Mouse (Mus musculus): Measurements from ENCODE around the gene Nlk.
A peak's percentile ranks its signal among the peaks of the same experiment; 100 is the strongest.
"Not testable (repeated sequence)": the region's sequence is repeated elsewhere in the genome, so short reads cannot be mapped to it uniquely, and the experiment has no call there.

The Nlk gene

DNA sequence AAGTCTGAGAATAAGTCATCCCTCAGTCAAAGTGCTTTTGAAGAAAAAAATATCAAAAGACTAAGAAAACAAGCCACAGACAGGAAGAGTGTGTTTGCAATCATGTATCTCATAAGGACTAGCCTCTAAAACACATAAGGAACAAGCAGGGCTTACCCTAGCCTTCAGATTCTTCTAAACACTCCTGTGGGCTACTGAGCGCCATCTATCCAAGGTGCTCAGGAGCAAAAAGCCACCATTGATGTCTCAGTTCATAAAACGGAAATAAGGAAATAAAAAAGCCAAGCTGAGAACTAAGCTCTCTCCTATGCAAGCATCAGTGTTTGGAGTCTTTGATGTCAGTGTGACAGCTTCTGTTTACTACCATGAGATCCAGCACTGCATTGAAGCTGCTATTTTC is 18.4 kb downstream of the Nlk start:
- no peak for DNase-seq

DNA sequence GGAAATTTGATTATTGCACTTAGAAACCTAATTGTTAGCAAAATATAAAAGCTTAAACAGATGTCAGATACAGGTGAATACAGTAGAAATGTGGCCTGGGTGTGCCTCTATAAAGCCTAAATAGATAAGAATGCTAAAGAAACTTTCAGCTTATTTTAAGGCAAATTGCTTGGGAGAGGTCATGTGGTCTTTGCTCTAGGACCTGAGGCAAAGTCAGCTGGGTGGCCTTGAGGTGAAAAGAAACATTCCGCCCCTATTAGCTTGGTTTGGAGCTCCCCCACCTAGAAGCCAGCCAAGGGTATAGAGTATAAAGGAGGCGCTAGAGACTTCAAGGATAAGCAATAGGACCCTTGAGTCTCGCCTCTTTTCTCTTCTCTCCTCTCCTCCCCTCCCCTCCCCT is 28.5 kb downstream of the Nlk start:
- no peak for DNase-seq

DNA sequence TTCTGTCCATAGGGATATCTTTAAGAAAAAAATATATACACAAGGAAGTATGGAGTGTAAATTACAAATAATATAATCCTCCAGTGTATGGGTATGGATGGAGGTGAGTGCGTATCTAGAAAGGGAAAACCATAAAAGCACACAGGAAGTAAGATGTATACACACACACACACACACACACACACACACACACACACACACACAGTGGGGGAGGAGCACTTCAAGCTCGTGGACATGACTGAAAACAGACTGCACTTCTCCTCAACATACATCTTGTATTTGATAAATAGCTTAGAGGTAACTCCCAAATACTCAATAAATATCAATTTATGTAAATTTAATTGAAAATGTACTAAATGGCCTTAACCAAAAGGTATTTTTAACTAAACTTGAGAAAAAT is 32.3 kb downstream of the Nlk start:
- DNase-seq = no peak

DNA sequence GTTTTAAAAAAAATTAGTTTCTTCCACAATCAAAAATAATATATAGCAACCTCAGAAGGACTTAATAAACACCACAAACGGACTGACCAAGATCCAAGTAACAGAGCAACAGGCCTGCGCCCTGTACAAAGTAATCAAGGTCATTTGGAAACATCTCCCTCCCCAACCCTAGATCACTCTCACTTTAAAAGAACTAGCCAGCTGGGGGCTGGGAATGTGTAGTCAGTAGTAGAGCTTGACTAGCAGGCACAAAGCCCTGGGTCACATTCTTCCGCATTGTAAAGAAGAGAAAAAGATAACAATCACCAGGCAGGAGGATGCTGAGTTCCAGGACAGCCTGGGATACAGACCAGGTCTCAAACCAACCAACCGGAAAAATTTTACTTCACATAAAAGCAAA is 33.3 kb downstream of the Nlk start:
- DNase-seq = no peak

DNA sequence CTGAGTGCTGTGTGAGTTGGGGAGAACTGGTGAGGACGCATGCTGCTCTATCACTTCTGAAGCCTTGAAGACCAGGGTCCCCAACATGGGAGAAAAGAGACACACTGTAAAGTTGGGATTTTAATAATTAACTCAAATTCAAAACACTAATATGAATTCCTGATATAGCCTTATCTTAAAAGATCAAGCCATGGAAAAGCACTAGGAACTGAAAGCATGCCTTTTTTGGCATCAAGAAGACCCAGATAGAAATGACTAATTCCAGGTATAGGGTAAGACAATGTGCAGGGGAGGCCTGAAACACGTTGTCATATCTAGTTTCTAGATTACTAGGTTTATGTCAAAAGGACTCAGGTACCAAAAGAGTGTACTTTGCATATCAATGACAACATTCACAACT is 48.0 kb downstream of the Nlk start:
- no peak for DNase-seq

DNA sequence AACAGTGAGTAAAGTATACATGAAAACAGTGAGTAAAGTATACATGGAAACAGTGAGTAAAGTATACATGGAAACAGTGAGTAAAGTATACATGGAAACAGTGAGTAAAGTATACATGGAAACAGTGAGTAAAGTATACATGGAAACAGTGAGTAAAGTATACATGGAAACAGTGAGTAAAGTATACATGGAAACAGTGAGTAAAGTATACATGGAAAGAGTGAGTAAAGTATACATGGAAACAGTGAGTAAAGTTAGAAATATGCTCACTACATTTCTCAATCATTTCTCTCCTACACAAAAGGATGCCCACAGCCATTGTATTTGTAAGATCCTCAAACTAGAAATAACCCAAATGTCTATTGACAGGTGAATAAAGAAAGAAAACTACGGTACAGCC is 48.8 kb downstream of the Nlk start:
- DNase-seq = not testable (repeated sequence)

DNA sequence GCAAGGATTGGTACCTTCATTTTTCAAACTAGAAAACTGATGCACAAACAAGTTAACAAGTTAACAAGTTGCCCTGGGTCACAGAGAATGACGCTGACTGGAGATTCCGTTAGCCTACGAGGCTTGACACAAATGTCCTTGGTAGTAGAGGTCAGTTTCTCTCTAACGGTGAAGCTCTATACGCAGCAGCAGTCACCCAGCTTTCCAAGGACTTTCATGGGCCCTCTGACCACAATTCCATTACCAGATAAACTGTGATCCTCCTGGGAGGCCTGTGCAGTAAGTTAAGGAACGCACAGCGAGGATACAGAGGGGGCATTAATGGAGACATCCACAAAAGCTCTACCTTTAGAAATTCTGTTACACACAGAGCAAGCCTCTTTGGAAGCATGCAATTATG is 53.4 kb downstream of the Nlk start:
- no peak for DNase-seq

DNA sequence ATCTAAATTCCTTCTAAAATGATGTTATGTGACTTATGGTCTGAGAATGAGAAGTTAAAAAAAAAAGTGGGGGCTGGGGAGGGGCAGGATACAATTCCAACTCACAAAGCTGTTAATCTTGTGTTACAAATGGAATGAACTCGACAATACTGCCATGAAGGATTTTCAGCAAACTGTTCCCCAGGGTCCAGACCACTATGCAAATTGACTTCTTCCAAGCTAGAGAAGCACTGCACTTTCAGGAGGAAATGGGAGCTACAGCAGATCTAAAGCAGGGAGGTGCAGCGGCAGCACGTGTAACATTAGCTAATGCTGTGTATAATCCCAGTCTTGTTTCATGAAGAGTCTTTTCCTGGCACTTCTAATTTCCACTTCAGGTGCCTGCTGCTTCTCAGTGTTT is 55.0 kb downstream of the Nlk start:
- DNase-seq = no peak

DNA sequence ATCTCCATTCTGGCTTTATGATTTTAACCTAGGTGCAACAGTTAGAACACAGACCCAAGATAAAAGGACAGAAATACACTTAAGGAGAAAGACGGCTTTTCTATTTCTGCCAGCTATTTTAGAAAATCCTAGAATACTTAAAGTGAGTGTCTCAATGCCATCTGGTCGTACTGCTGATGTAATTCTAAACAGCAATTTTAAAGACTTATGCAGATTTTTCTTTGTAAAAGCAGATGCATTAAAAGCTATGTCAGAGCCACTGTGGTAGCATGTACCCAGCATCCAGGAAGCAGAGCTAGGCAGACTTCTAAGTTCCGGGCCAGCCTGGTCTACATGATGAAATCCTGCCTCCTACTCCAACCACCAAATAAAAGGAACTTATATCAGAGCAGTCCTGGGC is 56.1 kb downstream of the Nlk start:
- DNase-seq = no peak

DNA sequence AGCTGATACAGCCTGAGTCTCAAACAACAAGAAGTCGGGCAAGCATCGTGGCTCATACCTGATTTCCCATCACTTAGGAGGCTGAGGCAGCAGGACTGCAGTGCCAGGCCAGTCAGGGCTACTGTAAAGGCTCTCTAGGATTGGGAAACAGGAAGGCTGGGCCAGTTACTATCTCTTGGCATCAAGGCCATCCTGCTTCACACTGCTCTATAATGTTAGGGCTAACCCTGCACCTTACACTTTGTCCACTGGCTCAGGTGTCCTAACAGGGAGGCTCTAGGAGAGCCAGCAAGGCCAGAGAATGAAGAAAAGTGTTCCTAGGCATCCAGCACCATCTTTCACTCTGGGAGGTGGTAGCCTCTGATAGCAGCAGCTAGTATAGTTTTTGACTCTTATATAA is 64.4 kb downstream of the Nlk start:
- no peak for DNase-seq

DNA sequence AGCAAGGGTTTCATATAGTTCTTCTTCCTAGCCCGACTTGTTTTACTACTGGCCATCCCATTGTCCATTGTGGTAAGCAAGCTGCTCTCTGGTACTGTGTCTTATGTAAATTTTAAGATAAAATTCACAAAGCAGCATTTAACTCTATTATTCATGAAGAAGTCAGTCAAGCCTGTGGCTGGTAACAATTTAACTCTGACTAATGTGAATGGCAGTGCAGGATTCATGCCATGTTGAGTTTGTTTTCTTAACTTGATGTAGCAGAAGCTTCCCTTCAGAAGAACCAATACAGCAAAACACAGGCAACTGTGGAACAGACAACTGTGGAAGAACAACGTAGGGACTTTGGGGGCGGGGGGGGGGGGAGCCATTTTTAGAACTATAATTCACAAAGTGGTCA is 68.3 kb downstream of the Nlk start:
- DNase-seq = no peak

DNA sequence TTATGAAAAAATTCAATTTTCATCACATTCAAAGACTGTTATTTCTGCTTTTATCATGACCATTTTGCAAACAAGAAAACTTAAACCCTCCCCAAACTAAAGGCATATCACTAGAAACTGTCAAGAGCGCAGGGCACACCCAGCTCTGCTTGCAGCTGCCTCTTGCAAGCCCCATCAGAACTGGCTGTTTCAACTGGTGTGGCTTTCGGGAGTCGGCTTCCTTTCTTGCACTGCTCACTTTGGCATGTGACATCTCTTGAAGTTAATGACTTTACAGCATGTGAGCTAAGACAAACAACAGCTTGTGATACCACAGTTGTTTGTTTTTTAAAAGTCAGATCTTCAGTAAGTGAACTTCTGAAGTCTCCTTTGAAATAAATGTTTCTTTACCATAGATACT is 72.8 kb downstream of the Nlk start:
- peak; percentile 20 to 71 for DNase-seq

DNA sequence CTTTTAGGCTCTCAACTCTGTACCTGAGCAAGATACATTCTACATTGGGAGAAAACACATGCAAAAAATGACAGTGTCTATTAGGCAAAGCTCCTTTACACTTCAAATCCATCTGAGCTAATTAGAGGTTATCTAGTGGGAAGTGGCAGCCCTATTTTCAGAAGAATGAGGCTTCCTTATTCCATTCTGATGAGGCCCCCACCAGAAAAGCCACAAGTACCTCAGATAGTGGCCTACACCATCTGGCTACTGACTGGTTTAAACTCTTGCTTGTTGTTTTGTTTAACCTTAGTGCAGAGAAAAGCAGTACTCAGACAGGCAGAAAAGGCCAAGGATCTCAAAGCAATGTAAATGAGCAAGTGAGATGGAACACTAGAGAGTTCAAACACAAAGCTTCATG is 75.2 kb downstream of the Nlk start:
- DNase-seq = no peak

DNA sequence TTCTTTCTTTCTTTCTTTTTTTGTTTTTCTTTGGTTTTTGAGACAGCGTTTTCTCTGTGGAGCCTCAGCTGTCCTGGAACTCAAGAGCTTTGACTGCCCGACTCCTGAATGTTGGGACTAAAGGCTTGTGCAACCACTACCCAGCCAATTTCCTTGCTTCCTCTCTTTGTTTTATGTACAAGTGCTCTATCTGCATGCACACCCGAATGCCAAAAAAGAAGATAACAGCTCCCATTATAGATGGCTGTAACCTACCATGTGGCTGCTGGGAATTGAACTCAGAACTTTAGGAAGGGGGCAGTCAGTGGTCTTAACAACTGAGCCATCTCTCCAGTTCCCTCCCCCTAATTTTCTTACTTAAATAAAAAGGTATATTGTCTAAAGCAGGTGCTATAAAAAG is 77.0 kb downstream of the Nlk start:
- no peak for DNase-seq

DNA sequence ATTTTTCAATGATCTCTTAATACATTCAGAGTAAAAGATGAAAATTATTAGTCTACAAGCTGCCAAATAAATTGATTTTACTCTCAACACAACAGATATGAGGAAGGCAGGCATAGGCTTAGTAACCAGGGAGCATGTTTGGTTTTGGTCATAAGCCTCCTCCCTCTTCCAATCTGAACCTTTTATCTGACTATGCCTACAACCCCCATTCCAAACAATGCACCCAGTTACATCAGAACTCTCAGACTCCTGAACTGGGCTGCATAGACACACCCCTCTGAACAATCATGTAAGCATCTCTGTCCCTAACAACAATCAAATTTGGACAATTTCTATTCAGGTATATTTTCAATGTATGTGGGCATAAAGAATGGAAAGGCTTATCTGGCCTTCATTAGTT is 85.9 kb downstream of the Nlk start:
- no peak for DNase-seq

DNA sequence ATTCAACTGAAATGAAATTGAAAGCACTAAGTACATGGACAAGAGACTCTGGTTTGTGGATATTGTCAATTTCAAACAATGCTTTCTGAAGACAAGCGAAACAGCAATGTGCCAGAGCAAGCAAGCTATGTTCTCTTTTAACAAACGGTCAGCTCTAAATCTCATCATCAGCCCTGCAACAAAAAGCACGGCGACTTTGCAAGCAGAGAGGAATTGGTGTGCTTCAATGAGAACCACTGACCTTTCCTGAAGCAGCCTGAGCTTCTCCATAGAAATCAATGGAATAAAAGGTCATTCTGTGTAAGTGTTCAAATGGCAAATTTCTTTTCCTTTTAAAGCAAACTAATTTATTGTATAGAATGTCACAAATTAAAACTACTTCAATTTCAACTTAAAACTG is 87.5 kb downstream of the Nlk start:
- DNase-seq = no peak

DNA sequence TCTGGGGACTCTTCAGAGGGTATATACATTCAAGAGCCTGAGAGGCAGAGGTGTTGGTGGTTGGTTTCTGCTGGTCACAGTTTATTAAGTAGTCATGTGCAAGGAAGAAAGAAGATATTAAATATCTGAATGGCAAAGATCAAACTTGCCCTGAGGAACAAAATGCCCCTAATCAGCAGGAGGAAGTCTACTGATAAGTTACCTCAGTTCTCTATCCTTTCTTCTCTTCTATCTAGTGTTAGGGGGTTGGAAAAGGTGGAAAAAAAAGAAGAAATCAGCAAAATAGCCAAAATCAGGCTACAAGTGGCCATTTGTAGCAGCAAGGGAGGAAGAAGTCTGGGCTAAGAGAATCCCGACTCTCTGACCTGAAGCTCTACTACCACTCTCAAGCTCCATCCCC is 92.3 kb downstream of the Nlk start:
- no peak for DNase-seq

DNA sequence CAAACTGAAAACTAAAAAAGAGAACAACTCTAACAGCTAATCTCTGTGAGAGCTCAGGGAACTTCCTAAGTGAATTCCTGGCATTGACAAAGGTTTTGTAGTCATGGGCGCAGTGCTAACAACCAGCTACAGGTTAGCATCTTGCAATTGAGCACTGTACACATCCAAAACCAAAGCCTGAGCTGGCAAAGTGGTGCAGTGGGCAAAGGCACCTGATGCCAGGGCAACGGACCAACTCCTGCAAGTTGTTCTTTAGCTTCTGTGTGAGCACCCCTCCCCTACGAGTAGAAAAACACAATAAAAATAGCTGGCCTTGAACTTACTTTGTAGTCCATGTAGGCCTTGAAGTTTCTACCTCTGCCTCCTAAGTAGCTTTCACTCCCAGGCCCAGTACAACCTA is 94.4 kb downstream of the Nlk start:
- DNase-seq = no peak

DNA sequence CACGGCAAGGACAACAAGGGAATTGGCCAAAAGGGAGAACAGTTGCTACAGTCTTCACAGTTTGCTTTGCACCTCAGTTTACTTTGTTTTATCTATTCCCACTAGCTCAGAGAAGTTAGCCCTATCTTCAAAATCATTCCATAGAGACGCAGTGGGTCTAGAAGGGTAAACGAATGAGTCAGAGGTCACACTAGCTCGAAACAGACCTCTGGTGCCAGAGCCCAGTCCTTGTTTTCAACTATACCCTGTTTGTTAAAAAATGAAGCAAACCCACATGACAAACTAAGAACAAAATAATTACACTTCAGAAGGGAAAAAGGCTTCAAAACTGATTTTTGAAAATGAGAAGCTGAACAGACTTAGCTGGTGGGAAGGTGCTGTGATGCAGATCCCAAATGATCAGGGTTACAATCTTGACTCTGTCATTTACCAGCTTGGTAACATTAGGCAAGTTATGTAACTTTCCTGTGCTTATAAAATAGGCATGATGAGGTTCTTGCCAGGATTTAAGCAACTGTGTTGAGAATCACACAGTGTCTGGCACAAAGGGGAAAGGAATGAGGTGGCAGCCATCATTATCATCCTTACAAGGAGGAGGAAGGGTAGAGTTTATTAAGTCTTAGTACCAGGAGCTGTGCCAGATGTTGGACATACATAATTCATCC is 96.1 kb downstream of the Nlk start:
- DNase-seq = no peak

DNA sequence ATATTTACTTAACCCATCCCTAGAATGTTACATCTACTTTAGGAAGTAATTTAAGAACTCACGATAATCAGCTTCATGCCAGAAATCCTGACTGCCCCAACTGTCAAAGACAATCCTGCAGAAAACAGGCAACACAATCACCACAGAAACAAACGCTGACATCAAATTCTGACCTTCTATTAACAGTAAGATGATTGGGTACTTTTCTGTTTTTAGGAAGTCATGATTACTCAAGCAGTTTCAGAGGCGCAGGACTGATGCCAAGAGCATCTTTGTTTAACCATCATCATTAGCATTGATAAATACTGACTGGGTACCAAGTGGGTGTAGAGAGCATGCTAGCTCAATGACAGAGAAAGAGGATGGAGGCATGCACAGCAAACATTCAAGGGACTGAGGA is 96.7 kb downstream of the Nlk start:
- no peak for DNase-seq

DNA sequence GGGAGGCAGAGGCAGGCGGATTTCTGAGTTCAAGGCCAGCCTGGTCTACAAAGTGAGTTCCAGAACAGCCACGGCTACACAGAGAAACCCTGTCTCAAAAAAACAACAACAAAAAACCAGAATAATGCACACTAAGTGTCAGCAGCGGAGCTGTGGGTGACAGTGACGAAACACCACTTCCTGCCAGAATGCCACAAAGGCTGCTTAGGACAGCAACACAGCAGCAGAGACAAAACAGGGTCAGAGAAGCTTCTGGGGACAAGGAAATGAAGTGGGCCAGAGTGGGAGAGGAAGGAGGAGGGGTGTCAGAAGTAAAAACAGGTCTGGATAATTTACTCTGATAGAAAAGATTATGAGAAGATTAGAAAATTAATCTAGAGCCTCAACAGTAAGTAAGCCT is 97.1 kb downstream of the Nlk start:
- DNase-seq = peak; percentile 50 to 59

DNA sequence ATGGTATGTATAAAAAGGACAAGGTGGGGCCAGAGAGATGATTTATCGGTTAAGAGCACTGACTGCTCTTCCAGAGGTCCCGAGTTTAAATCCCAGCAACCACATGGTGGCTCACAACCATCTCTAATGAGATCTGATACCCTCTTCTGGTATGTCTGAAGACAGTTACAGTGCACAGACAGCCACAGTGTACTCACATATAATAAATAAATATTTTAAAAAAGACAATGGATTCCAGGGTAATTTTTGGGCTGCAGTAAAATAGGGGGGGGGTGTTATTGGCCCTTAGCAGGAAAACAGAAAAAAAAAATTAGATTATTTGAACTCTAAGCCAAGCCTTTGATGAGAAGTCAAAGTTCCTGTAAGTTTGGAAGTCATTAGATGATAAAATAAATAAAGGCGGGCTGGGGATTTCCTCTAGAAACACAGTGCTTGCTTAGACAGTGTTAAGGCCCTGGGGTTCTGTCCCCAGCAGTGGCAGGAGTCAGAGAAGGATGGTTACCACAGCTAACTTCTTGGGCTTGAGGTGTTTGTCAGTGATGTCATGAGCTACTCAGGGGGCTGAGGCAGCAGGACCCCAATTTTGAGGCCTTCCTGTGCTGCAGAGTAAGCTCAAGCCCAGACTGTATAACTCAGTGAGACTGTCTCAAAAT is 98.3 kb downstream of the Nlk start:
- no peak for DNase-seq

DNA sequence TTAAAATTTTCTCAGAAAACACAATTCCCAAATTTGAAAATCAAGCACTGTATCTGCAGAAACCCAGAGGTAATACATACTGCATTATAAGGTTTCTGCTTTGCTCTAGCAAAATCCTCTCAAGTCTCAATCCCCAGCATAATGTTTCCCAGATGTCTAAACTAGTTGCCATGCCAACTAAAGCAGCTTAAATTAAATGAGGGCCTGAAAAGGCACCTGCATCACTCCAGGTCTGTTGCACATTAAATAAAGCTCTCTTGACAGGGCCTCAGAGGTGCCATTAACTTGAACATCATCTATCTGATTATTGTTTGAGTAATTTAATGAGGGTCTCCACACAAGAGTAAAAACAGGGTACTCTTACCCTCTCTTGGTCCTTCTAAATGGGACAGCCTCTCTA is 100.4 kb downstream of the Nlk start:
- DNase-seq = no peak

DNA sequence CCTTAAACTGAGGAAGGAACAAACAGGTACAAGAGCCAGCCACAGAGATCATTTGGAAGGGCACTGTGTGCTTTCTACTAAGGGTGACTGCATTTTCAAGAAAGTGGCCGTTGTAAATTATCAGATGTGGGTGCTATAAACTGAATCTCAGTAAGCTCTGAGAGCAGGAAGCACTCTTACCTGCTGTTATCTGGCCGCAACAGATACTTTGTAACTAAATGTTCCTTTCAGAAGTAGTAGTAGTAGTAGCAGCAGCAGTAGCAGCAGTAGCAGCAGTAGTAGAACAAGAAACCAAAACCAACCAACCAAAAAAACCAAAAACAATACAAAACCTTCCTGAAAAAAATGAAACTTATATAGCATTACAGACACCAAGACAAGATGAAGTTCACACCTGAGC is 101.4 kb downstream of the Nlk start:
- DNase-seq = no peak

DNA sequence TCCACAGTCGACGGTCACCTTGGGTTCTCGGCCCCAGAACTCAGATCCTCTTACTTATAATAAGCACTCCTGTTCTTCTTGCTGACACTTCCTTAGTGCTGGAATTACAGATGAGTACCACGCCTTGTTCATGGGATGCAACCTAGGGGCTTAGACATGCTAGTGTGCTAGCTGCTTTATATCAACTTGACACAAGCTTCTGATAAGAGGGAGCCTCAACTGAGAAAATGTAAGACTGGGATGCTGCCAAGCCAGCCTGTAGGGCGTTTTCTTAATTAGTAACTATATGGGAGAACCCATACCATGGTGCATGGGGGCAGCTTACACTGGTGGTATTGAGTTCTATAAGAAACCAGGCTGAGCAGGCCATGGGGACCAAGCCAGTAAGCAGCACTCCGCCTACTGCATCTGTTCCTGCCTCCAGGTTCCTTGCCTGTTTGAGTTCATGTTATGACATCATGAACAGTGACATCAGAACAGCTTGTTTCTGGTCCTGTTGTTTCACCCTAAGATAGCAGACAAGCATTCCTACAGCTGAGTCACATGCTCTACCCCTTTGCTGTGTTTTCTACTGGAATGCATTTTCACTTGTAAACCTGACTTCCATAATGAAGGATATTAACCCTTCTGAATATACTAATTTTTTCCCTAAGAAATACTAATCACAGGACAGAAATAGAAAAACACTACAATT is 102.8 kb downstream of the Nlk start:
- no peak for DNase-seq

Data from lung, postnatal 4 days (tissue).